Mouse (Mus musculus): ENCODE measurements around the gene Grhl1.
"Not testable (repeated sequence)": the region's sequence is repeated elsewhere in the genome, so short reads cannot be mapped to it uniquely, and the experiment has no call there.

- not testable (repeated sequence) for TF ChIP-seq CTCF (IDR thresholded peaks at IDR 0.05; ENCODE audit: low read depth, low read length); POLR2A (IDR thresholded peaks at IDR 0.05; ENCODE audit: insufficient read depth, low read length); EP300 (IDR thresholded peaks at IDR 0.05; ENCODE audit: insufficient read depth, low read depth, low read length)
These were observed 66.7 kb downstream of the Grhl1 start for GRCm38 (mm10) chr12:24638787-24639186.
